Mouse (Mus musculus): ENCODE data around the gene Cotl1. TPM values are rescaled to one million over a fixed set of nuclear protein-coding genes. Genes with fewer than 3 reads are reported as not detected.

The Cotl1 gene
- polyA plus RNA-seq, 1 experiment from 2014 or later = 197 TPM

DNA sequence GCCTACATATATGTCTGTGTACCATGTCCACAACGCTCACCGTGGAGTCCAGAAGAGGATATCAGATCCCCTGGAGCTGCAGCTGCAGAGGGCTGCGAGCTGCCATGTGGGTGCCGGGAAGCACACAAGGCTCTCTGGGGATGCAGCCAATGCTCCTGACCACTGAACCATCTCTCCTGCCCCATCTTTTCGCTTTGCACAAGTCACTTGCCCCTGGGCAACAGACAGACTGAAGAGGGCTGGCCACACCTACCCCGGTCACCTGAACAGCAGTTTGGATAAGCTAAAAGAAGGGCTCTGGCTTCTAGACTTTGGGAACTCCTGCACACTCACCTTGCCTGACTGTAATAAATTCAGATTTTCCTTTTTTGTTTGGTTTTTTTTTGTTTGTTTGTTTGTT is 18.7 kb downstream of the Cotl1 start:
- Histone ChIP-seq H3K4me2 (ENCODE audit: low read depth, severe bottlenecking) (no peak overlapping the region), H3K27me3 (ENCODE audit: control insufficient read depth, insufficient read depth, low read length) (no peaks in the 10 kb centered on the region), H3K9me3 (ENCODE audit: control insufficient read depth, low read length) (no peaks in the 10 kb centered on the region), H3K9ac (ENCODE audit: low read length) (no peak overlapping the region), H3K4me3 (ENCODE audit: low read depth, low read length) (no peak overlapping the region), H3K27ac (replicated peaks; ENCODE audit: low read depth, low read length) (no peak overlapping the region), H3K36me3 (ENCODE audit: control insufficient read depth, insufficient read depth, low read length) (peaks cover 2% of the 10 kb centered on the region), H3K4me1 (ENCODE audit: control insufficient read depth, insufficient read depth, low read length) (no peaks in the 10 kb centered on the region)
- ATAC-seq (ENCODE audit: insufficient number of reproducible peaks, low FRiP score, low TSS enrichment, low read depth) (no peak), DNase-seq (ENCODE audit: low spot score) (no peak)
- WGBS = 93% methylated on average over 6 of the region's 6 CpGs

DNA sequence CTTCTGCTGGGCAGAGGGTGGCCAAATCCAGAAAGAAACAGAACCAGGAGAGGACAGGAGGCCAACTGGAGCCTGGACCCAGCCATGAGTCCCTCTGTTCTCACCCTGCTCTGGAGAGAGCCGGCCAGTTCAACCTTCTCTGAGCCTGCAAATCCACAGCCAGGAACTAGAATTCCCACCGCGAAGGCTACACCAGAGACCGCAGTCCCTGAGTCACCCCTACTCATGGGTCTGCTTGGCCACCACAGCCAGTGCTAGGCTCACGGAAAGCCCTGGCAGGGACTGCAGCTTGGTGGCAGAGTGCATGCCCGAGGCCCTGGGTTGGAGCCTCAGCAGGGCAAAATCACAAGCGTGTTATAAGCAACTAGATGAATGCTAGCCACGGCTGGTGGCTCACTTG is 20.4 kb downstream of the Cotl1 start:
- H3K9ac ChIP-seq (ENCODE audit: low read length) = no peak overlapping the region
- DNase-seq (ENCODE audit: low spot score) (no peak), ATAC-seq (ENCODE audit: insufficient number of reproducible peaks, low FRiP score, low TSS enrichment, low read depth) (no peak)
- no peaks in the 10 kb centered on the region for H3K27me3 ChIP-seq (ENCODE audit: control insufficient read depth, insufficient read depth, low read length)
- H3K4me3 ChIP-seq (ENCODE audit: low read depth, low read length) = no peak overlapping the region
- no peaks in the 10 kb centered on the region for H3K9me3 ChIP-seq (ENCODE audit: control insufficient read depth, low read length)
- no peaks in the 10 kb centered on the region for H3K4me1 ChIP-seq (ENCODE audit: control insufficient read depth, insufficient read depth, low read length)
- 89% methylated on average over 8 of the region's 8 CpGs for WGBS
- H3K36me3 ChIP-seq (ENCODE audit: control insufficient read depth, insufficient read depth, low read length) = peaks cover 2% of the 10 kb centered on the region
- no peak overlapping the region for H3K27ac ChIP-seq (replicated peaks; ENCODE audit: low read depth, low read length)
- no peak overlapping the region for H3K4me2 ChIP-seq (ENCODE audit: low read depth, severe bottlenecking)

DNA sequence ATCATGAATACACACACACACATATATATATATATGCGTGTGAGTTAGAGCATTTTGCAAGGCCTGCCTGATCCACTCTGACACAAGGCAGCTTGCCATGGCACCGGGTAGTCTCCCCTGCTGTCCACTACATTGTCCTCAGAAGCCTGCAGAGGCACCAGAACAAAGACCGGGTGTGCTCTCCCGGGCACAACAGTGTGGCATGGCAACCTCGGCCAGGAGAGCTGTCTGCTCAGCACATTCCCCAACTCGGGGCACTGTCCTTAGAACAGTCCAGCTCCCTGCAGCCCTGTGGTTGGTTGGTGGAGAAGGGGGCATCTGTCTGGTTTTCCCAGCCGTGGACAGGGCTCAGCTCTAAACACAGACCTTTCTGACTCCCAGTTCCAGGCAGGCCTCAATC is 21.0 kb downstream of the Cotl1 start:
- ATAC-seq (ENCODE audit: insufficient number of reproducible peaks, low FRiP score, low TSS enrichment, low read depth) (no peak), DNase-seq (ENCODE audit: low spot score) (no peak)
- no peak overlapping the region for H3K4me2 ChIP-seq (ENCODE audit: low read depth, severe bottlenecking)
- no peaks in the 10 kb centered on the region for H3K9me3 ChIP-seq (ENCODE audit: control insufficient read depth, low read length)
- peaks cover 2% of the 10 kb centered on the region for H3K36me3 ChIP-seq (ENCODE audit: control insufficient read depth, insufficient read depth, low read length)
- no peaks in the 10 kb centered on the region for H3K4me1 ChIP-seq (ENCODE audit: control insufficient read depth, insufficient read depth, low read length)
- H3K27me3 ChIP-seq (ENCODE audit: control insufficient read depth, insufficient read depth, low read length) = no peaks in the 10 kb centered on the region
- WGBS = 81% methylated on average over 7 of the region's 7 CpGs
- no peak overlapping the region for H3K27ac ChIP-seq (replicated peaks; ENCODE audit: low read depth, low read length)
- H3K9ac ChIP-seq (ENCODE audit: low read length) = no peak overlapping the region
- no peak overlapping the region for H3K4me3 ChIP-seq (ENCODE audit: low read depth, low read length)

DNA sequence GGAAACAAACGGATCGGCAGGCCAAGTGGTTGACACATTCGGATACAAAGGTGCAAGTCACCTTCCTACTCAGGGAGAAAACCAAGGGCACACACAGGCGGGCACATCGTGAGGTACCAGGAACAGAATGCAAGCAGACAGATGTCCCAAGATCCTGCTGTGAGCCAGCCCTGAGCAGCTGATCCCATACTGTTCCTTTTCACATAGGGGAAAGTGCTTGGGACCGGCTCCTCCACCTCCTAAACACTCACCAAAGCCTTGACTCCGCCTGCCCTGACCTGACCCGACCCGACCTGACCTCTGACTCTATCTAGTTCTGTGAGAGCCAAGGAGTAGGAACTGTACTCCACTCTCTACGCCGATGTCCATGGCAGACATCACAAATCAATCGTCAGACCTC is 22.9 kb downstream of the Cotl1 start:
- no peak for DNase-seq (ENCODE audit: low spot score)
- Histone ChIP-seq H3K4me2 (ENCODE audit: low read depth, severe bottlenecking) (no peak overlapping the region), H3K9me3 (ENCODE audit: control insufficient read depth, low read length) (no peaks in the 10 kb centered on the region), H3K4me3 (ENCODE audit: low read depth, low read length) (no peak overlapping the region), H3K27ac (replicated peaks; ENCODE audit: low read depth, low read length) (no peak overlapping the region), H3K36me3 (ENCODE audit: control insufficient read depth, insufficient read depth, low read length) (peaks cover 2% of the 10 kb centered on the region; the same call in 1 of the 2 replicates), H3K4me1 (ENCODE audit: control insufficient read depth, insufficient read depth, low read length) (0 out of 2 replicates have a peak, but pooled peaks cover 3% of the 10 kb centered on the region), H3K9ac (ENCODE audit: low read length) (no peak overlapping the region), H3K27me3 (ENCODE audit: control insufficient read depth, insufficient read depth, low read length) (no peaks in the 10 kb centered on the region)
- no peak for ATAC-seq (ENCODE audit: insufficient number of reproducible peaks, low FRiP score, low TSS enrichment, low read depth)
- 30% methylated on average over 12 of the region's 12 CpGs for WGBS

DNA sequence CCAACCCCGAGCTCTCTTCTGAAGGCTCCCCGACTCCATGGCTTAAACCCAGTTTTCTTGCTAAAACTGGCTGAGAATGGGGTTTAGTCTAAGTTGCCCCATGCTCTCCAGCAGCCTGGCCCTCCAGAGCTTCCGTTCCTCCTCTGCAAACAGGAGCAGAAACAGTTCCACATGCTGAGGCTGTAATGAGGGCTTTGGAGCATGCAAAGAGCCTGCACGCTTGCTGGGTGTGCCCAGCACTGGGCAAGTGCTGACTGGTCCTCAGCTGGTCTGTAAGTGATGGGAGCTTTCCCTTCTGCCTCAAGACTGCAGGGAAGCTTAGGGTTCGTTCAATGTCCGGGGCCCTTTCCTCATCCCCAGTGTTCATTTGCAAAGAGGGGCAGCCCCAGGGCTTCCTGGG is 24.1 kb downstream of the Cotl1 start:
- H3K9ac ChIP-seq (ENCODE audit: low read length) = no peak overlapping the region
- no peak overlapping the region for H3K4me2 ChIP-seq (ENCODE audit: low read depth, severe bottlenecking)
- ATAC-seq (ENCODE audit: insufficient number of reproducible peaks, low FRiP score, low TSS enrichment, low read depth) (no peak), DNase-seq (ENCODE audit: low spot score) (no peak)
- H3K27me3 ChIP-seq (ENCODE audit: control insufficient read depth, insufficient read depth, low read length) = no peaks in the 10 kb centered on the region
- no peaks in the 10 kb centered on the region for H3K9me3 ChIP-seq (ENCODE audit: control insufficient read depth, low read length)
- H3K4me3 ChIP-seq (ENCODE audit: low read depth, low read length) = no peak overlapping the region
- H3K36me3 ChIP-seq (ENCODE audit: control insufficient read depth, insufficient read depth, low read length) = 0 out of 2 replicates have a peak, but pooled peaks cover 2% of the 10 kb centered on the region
- 0 out of 2 replicates have a peak, but pooled peaks cover 3% of the 10 kb centered on the region for H3K4me1 ChIP-seq (ENCODE audit: control insufficient read depth, insufficient read depth, low read length)
- 78% methylated on average over 6 of the region's 6 CpGs for WGBS
- no peak overlapping the region for H3K27ac ChIP-seq (replicated peaks; ENCODE audit: low read depth, low read length)

DNA sequence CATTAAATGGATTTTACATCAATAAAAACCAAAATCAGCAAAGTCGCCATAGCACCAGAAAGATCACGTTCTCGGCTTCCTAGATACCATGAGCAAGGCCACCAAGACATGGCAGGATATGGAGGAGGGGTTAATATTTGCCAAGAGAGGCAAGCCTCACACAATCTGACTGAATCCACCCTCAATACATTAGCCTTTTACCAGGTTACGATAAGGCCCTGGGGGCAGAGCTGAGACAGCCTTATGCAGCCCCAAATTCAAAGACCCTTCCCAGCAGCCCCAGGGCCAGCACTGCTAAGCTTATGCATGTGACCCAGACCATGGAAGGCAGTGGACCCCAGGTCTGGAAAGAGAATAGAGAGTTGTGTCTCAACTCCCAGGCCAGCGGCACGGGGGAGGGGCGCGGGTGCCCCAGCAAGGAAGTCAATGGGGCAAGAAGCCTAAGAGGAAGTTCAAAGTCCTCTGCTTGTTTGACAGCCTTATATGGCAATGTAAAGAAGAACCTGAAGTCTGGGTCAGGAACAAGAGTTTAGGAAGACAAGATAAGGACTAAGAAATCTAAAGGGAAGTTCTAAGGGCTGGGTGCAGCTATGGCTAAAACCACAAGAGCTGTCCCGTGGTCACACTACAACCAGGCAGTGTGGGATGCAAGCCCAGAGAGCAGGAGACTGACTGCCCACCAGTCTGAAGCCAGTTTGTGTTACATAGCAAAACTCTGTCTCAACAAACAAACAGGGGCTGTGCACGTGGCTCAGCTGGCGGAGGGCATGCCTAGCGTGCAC is 27.5 kb downstream of the Cotl1 start:
- Histone ChIP-seq H3K36me3 (ENCODE audit: control insufficient read depth, insufficient read depth, low read length) (no peaks in the 10 kb centered on the region; the same call in 1 of the 2 replicates), H3K27me3 (ENCODE audit: control insufficient read depth, insufficient read depth, low read length) (no peaks in the 10 kb centered on the region), H3K4me2 (ENCODE audit: low read depth, severe bottlenecking) (no peak overlapping the region), H3K9me3 (ENCODE audit: control insufficient read depth, low read length) (no peaks in the 10 kb centered on the region), H3K4me3 (ENCODE audit: low read depth, low read length) (no peak overlapping the region), H3K4me1 (ENCODE audit: control insufficient read depth, insufficient read depth, low read length) (0 out of 2 replicates have a peak, but pooled peaks cover 3% of the 10 kb centered on the region), H3K27ac (replicated peaks; ENCODE audit: low read depth, low read length) (no peak overlapping the region), H3K9ac (ENCODE audit: low read length) (no peak overlapping the region)
- ATAC-seq (ENCODE audit: insufficient number of reproducible peaks, low FRiP score, low TSS enrichment, low read depth) (no peak), DNase-seq (ENCODE audit: low spot score) (no peak)
- WGBS = 83% methylated on average over 12 of the region's 12 CpGs

DNA sequence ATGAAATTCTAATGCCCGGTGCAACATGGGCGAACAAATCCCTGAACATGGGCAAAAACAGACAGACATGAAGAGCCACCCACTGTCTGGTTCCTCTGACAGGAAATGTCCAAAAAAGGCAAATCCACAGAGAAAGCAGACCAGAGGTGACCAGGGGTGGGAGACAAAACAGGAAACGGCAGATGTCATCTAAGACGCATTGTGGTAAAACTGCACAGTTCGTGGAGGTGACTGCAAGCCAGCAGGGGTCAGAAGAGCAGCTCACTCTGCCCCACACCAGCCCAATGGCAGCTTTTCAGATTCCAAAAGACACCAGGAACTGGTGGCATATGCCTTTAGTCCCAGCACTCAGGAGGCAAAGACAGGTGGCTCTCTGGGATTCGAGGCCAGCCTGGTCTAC is 28.4 kb downstream of the Cotl1 start:
- Histone ChIP-seq H3K9me3 (ENCODE audit: control insufficient read depth, low read length) (no peaks in the 10 kb centered on the region), H3K9ac (ENCODE audit: low read length) (no peak overlapping the region), H3K36me3 (ENCODE audit: control insufficient read depth, insufficient read depth, low read length) (no peaks in the 10 kb centered on the region; the same call in 1 of the 2 replicates), H3K4me1 (ENCODE audit: control insufficient read depth, insufficient read depth, low read length) (0 out of 2 replicates have a peak, but pooled peaks cover 3% of the 10 kb centered on the region), H3K27ac (replicated peaks; ENCODE audit: low read depth, low read length) (no peak overlapping the region), H3K4me2 (ENCODE audit: low read depth, severe bottlenecking) (no peak overlapping the region), H3K4me3 (ENCODE audit: low read depth, low read length) (no peak overlapping the region), H3K27me3 (ENCODE audit: control insufficient read depth, insufficient read depth, low read length) (no peaks in the 10 kb centered on the region)
- DNase-seq (ENCODE audit: low spot score) (no peak), ATAC-seq (ENCODE audit: insufficient number of reproducible peaks, low FRiP score, low TSS enrichment, low read depth) (no peak)
- 59% methylated on average over 6 of the region's 6 CpGs for WGBS

DNA sequence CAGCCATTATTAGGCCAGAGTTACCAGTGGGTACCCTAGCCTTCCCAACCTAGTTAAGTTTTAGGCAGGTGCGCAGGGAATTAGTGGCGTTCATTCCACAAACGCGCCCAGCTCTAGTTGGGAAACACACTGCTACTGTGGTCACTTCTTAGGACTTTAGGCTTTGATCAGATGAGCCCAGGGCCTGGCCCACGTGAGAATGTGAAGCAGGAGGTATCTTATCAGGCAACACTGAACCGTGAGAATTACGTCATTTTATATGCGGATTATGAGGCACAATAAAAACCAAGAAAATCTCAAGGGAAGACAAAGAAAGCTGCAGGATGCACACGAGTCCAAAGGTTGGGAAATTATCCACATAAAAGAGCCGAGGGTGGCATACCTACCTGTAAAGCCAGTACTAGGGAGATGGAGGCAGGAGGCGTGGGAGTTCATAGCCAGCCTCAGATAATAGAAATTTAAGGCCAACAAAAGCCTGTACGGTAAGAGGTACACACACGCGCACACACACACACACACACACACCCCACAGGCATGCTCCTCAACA is 29.3 kb downstream of the Cotl1 start:
- Histone ChIP-seq H3K9me3 (ENCODE audit: control insufficient read depth, low read length) (no peaks in the 10 kb centered on the region), H3K36me3 (ENCODE audit: control insufficient read depth, insufficient read depth, low read length) (no peaks in the 10 kb centered on the region; the same call in 1 of the 2 replicates), H3K27ac (replicated peaks; ENCODE audit: low read depth, low read length) (no peak overlapping the region), H3K4me2 (ENCODE audit: low read depth, severe bottlenecking) (no peak overlapping the region), H3K9ac (ENCODE audit: low read length) (no peak overlapping the region), H3K4me1 (ENCODE audit: control insufficient read depth, insufficient read depth, low read length) (0 out of 2 replicates have a peak, but pooled peaks cover 3% of the 10 kb centered on the region), H3K27me3 (ENCODE audit: control insufficient read depth, insufficient read depth, low read length) (no peaks in the 10 kb centered on the region), H3K4me3 (ENCODE audit: low read depth, low read length) (no peak overlapping the region)
- 88% methylated on average over 14 of the region's 14 CpGs for WGBS
- ATAC-seq (ENCODE audit: insufficient number of reproducible peaks, low FRiP score, low TSS enrichment, low read depth) (no peak), DNase-seq (ENCODE audit: low spot score) (no peak)

All from limb, embryonic 11.5 days (tissue).